Mouse (Mus musculus): ENCODE data around the gene Myo1h.

Gene Myo1h

DNA sequence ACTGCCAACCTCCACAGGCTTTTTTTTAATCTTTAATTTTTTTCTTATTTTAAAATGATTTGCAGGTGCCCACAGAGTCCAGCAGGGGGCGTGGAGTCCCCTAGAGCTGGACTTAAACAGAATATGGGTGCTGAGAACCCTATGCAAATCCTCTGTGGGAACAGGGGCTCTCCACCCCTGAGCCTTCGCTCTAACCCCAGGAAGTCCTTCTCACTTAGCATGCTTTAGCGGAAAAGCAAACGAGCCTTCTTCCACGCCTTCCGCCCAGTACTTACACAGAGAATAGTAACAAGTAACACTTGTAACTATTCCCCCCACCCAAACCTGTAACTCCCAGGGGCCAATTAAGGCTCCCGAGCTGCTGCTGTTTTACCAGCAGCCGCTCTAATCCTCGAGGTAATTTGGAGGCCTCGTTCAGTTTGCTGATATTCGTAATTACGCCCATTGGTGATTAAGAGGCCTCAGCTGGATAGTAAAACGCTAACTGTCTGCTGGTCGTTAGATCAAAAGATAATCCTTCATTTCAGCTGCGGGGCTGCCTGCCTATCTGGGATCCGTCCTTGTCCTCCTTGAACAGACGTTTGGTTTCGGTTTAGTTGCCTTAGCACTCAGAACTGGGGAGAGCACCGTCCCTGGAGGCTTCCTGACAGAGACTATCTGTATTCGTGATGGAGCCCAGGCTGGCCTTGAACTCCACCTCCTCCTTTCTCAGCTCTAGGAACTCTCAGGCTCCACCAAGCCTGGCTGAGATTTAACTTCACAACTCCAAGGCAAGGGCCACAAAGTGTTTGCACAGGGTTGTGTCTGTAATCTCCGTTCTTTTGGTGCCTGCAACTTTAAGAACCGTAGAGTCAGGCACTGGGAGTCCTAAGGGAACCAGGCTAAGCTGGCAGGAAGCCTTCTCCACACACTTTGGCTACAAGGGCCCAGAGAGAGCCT lies 8.0 kb downstream of the Myo1h start:
- in situ Hi-C loops (cut with MboI, MseI) = no loop called here

GRCm38 (mm10) chr5:114298212-114298894 lies 9.4 kb downstream of the Myo1h start:
- in situ Hi-C loops (cut with MboI, MseI) = no loop called here

- in situ Hi-C loops (cut with MboI, MseI) = no loop called here
Measured at GRCm38 (mm10) chr5:114299156-114299855, 10.3 kb downstream of the Myo1h start.

DNA sequence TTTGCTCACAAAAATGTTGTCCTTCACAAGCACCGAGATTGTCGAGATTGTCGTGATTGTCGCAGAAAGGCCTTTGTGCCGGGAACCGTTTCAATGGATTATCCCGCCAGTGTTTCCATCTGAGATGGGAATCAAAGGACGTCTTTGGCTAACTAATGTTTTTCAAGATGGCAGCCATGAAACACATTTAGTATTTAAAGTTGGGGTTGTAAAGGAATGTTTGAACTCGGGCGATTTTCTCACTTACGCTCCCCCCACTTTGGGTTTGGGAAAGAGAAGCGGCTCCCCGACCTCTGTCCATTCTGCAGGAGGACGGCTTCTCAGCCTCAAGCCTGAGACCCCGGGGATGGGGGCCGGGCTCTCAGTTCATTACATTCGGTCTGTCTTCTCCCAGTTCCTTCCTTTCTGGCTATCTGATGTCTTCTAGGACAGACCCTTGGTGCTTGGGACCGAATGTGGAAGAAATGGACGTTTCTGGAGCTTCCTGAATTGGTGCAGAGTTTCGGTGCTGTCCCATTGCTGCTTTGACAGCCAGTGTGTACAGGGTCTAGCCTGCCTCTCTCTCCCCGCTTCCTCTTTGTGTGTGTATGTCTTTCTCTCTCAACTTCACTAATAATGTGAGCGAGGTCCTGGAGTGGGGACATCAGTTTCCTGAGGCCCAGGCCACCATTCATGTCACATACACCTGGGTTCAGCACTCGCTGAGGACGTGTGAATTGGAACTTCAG lies 11.1 kb downstream of the Myo1h start:
- in situ Hi-C loops (cut with MboI, MseI) = no loop called here

DNA sequence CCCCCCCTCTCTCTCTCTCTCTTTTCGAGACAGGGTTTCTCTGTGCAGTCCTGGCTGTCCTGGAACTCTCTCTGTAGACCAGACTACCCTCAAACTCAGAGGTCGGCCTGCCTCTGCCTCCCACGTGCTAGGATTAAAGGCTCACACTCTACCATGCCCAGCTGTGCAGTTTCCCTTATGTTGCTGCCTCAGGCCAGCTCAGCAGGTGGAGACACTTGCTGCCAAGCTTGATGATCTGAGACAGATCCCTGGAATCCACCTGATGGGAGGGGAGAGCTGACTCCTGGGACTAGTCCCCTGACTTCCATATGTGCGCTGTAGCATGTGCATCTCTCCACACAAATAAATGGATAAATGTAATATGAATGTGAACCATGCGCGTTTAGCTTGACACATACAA lies 14.2 kb downstream of the Myo1h start:
- in situ Hi-C loops (cut with MboI, MseI) = no loop called here

DNA sequence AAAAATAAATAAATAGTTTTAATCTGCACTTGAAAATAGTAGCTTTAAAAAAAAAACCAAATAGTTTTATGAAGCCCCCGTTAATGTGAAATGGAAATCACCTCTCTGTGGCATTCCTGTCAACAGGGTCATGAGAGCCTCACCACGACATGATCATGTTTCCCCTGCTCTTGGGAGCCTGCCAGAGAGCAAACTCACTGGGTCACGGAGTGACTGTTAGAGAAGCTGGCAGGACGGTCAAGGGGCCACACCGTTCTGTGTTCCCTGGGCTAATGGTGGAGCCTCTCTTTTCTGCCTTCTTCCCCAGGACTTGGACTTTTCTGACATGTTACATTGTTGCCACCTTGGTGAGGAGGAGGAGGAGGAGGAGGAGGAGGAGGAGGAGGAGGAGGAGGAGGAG lies 17.5 kb downstream of the Myo1h start:
- in situ Hi-C loops (cut with MboI, MseI) = no loop called here

GRCm38 (mm10) chr5:114308765-114309679 lies 20.1 kb downstream of the Myo1h start:
- in situ Hi-C loops (cut with MboI, MseI) = no loop called here

DNA sequence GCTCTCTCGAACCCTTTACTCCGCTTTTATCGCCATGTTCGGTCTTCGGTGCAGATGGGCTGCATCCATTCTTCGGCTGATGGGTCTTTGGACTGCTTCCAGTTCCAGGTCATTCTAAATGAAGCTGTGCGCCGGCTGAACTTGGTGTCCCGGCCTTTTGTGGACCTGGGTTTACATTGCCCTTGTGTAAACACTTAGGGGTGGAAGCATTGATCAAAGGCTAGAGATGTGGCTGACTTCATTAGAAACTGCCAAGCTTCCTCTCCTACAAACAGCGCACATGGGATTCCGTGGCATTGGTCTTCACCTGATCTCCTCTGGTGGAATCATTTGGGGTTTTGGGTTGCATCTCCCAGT lies 20.7 kb downstream of the Myo1h start:
- in situ Hi-C loops (cut with MboI, MseI) = loop anchor here (5.0 kb wide), 2 partner anchors 62 to 73 kb away; partner anchors contain the start of genes Kctd10 and Ube3b

GRCm38 (mm10) chr5:114323105-114323790 lies 34.3 kb downstream of the Myo1h start:
- in situ Hi-C loops (cut with MboI, MseI) = no loop called here

GRCm38 (mm10) chr5:114323791-114324507 lies 35.0 kb downstream of the Myo1h start:
- in situ Hi-C loops (cut with MboI, MseI) = no loop called here

DNA sequence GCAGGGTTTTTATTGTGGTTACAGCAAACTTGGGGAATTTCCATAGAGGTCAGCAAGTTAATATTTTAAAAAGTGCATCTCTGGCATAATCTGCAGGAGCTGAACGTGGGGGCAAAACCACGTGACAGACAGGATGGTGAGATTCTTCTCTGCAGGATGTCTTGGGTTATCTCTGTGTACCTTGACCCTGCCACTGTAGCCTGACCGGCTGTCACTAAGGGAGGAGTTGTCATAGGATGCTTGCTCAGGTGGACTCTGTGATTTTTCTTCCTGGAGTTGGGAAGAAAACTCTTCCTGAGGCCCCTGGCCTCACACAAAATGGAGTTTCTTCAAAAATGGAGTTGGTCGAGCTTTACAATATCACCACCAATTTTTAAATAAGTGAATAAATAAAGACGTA lies 54.0 kb downstream of the Myo1h start:
- in situ Hi-C loops (cut with MboI, MseI) = no loop called here

GRCm38 (mm10) chr5:114343612-114344011 lies 54.6 kb downstream of the Myo1h start:
- in situ Hi-C loops (cut with MboI, MseI) = no loop called here

DNA sequence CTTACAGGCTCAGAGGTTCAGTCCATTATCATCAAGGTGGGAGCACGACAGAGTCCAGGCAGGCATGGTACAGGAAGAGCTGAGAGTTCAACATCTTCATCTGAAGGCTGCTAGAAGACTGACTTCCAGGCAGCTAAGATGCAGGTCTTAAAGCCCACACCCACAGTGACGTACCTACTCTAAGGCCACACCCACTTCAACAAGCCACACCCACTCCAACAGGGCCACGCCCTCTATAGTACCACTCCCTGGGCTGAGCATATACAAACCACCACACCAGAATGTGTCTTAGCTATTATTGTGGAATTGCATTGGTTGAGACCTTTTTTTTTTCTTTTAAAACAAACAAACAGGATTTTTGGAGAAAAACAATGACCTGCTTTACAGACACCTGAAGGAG lies 56.6 kb downstream of the Myo1h start:
- in situ Hi-C loops (cut with MboI, MseI) = no loop called here

GRCm38 (mm10) chr5:114347005-114347404 lies 58.0 kb downstream of the Myo1h start:
- in situ Hi-C loops (cut with MboI, MseI) = no loop called here

DNA sequence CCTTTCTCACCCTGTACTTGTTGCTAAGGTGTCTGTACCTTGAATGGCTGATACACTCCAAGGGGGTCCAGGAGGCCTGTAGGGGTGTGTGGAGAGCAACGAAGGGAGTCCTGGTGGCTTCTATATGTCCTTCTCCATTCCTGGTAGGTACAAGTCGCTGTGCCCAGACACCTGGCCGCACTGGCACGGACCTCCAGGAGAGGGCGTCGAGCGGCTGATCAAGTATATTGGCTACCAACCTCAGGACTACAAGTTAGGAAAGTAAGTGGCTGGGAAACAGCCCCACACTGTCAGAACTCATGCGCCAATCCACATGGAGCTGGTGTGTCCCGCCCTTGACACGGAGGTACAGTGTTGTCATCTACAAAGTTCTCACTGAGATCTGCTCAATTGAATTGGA lies 62.5 kb downstream of the Myo1h start:
- in situ Hi-C loops (cut with MboI, MseI) = no loop called here

GRCm38 (mm10) chr5:114356250-114356935 lies 67.4 kb downstream of the Myo1h start:
- in situ Hi-C loops (cut with MboI, MseI) = no loop called here

DNA sequence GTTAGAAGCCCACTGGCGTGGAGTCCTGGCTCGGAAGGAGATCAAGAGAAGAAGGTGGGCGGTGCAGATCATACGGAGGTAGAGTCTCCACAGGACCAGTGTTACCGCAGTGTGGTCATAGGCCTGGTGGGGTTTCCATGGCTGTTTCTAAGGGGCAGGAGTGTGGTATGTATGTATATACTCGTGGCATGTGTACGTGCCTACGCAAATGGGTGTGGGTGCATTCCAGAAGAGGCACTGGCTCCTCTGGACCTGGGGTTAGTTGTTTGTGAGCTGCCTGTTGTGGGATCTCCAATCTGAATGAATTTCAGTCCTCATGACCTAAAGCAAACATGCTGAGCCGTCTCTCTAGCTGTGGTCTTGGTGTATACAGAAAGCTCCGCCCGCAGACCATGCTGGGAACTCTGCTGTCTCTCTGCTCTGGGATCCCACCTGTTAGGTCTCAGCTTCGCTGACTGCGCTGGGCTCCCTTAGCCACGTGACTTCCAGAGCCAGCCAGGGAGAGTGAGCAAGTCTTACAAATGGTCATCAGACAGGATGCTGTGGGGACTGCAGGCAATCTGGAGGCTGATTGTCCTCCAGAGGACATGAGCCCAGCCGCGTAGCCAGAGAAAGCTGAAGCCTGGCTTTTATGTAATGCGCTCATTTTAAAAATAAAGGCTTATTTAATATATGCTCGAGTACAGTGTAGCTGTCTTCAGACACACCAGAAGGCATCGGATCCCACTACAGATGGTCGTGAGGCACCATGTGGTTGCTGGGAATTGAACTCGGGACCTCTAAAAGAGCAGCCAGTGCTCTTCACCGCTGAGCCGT lies 68.2 kb downstream of the Myo1h start:
- in situ Hi-C loops (cut with MboI, MseI) = no loop called here

GRCm38 (mm10) chr5:114358833-114359232 lies 69.9 kb downstream of the Myo1h start:
- in situ Hi-C loops (cut with MboI, MseI) = no loop called here
